Mouse (Mus musculus) urinary bladder, adult 18-20 months (tissue): ENCODE data around the gene Ccdc163.

Experiments
- DNase-seq, 2 experiments: peaks; one replicate each; pipeline ENCODE4 v3.0.0; 2022; ENCODE audit warnings: low spot score in 2 of 2, mixed read lengths in 2 of 2

The Ccdc163 gene

DNA sequence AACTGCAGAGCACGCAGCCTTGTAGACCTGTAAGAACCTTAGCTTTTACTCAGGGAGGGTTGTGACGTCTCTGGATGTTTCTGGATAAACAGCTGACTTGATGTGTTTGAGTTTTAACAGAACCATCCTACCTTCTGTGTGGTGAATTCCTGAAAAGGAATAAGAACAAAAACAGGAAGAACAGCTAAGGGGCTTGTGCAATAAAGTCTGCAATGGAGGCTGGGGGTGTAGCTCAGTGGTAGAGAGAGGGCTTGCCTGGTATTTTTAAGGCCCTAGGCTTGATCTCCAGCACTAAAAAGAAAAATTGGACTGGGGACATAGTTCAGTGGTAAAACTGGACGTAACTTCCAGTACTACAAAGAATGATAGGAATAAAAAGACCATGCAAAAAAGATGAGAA is 68.8 kb downstream of the Ccdc163 start:
- no peak for DNase-seq

DNA sequence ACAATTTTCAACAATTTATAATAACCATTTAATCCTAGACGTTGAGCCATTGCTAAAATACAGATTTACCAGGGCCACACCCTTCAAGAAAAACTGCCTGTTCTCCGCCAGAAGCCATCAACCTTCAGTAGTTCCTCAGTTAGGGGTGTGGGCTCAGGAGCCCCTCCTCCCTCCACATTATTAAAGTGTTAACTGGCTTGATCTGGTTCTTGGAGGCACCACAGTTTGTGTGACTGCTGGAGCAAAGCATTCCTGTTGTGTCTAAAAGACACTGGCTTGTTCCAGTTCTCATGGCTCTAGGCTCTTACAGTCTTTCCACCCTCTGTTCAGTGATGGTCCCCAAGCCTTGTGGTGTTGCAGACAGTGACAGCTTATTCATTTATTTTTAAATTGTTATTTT is 72.2 kb downstream of the Ccdc163 start:
- DNase-seq, result no peak

DNA sequence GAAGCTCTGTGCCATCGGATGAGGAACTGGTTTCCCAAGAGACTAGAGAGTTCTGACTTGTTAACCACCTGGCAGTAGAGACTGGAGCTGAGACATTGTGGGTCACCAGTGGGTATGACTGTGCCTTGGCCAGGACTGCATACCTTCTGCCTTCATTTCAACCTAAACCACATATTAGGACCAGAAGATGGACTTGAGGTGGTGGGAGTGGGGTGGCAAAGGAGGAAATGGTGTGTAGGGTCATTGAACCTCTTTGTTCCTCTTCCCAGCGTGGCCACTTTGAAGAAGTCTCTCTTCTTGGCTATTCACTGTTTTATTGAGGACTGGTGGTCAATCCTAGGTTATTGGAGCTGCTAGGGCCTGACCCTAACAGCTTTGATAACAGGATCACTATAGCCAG is 73.1 kb downstream of the Ccdc163 start:
- DNase-seq, result no peak

DNA sequence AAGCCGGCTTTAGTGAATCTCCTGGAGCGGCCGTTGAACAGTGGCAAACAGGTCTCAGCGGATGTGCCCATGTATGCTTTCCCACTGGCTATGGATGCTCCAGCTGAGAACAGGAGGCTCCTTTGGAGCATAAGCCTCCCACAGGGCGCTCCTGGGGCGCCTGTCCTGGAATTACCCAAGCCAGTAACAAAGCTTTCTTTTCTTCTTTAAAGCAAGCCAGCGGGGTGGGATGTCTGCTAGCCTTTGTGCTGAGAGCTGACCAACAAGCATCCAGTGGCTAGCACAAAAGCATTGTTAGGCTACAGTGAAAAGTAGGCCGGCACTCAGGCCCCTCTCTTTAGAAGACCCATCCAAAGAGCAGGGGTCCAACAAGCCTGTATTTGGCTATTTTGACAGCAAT is 73.9 kb downstream of the Ccdc163 start:
- no peak for DNase-seq

DNA sequence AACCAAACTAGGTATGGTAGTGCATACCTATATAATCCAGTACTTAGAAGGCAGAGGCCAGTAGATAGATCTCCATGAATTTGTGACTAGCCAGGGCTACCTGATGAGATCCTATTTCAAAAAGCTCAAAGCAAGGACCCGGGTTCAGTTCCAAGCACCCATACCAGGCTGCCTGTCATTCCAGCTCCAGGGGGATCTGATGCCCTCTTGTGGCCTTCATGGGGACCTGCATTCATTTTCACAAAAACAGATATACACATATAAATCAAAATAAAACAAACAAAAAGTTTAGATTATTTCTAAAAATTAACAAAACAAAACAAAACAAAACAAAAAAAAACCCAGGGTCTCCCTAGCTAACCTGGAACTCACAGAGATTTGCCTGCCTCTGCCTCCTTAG is 78.3 kb downstream of the Ccdc163 start:
- DNase-seq, result no peak

DNA sequence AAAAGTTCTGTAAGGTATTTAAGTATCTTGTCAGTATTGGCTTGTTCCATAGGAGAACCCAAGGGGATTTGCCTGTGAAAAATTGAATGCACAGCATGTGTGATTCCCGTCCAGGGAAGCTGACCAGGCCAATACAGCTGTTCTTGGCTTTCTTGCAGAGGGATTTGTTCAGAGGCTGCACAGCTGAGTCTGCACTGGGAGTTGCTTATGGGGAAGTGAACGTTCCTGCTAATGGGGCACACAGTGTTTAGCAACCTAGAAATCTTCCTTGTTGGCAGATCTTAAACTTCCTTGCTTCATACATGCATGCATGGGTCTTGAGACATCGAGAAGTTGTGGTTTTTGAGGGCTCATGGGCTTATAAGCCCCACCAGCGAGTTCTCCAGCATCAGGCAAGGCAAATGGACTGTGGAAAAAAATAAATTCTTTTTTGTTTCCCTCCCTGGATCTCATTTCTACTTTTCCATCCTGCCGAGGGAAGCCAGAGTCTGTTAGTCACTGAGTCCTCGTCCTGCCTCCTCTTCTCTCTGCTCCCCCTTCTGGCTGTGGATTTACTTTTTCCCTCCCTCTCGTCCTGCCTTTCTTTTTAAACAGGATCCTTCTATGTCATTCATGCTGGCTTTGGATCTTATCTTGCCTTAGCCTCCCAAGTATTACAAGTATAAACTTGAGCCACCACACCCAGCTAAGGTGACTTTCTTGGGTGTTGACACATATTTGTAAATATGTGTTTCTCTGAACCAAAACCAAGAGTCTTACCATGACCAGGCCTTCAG is 79.9 kb downstream of the Ccdc163 start:
- no peak for DNase-seq

DNA sequence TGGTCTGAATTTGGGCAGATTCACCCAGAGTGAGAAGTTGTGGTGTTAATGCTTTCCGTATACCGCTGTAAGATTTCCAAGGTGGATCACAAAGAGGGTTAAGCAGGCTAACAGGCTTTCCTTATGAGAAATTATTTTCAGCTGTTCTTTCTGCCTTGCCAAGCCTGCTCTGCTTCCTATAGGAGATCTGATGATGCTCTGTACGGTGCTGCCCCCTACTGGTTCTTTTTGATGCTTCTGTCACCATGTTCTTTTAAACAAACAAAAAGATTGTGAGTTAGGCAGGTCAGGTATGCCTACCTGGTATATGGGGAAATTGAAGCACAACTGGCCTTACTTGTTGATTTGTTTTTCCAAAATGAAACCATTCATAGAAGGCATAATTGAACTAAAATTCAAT is 80.6 kb downstream of the Ccdc163 start:
- peak; percentile 47 to 75 for DNase-seq

DNA sequence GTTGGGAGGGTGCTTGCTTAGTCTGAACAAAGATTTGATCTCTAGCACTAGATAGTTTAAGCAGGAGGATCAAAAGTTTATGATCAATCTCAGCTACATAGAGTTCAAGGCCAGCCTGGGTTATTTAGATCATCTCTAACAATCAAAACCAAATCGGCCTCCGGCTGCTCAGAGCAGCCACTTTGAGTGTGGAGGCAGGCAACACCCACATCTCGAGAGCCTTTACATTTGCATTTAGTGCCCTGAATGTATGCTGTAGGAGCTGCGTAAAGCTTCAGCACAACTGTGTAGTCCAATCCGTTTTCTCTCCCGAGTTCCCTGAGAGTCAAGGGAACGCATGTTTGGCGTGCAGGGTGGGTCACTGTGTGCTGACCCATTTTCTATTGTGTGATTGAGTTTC is 84.1 kb downstream of the Ccdc163 start:
- no peak for DNase-seq

DNA sequence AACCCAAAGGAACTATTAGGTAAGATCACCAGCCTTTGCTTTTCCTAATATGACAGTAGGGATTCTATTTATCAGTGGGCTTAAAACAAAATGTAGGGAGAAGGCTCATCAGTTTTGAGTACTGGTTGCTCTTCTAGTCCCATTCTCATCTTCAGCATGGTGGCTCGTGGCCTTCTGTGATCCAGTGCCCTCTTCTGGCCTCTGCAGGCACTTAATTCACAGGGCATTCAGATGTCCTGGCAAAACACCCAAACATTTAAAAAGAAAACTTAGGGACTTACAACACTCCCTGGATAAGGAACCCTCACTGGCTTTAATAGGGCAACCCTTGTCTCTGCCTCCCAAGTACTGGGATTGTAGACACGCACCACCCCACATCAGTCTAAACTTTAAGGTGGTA is 86.0 kb downstream of the Ccdc163 start:
- no peak for DNase-seq

DNA sequence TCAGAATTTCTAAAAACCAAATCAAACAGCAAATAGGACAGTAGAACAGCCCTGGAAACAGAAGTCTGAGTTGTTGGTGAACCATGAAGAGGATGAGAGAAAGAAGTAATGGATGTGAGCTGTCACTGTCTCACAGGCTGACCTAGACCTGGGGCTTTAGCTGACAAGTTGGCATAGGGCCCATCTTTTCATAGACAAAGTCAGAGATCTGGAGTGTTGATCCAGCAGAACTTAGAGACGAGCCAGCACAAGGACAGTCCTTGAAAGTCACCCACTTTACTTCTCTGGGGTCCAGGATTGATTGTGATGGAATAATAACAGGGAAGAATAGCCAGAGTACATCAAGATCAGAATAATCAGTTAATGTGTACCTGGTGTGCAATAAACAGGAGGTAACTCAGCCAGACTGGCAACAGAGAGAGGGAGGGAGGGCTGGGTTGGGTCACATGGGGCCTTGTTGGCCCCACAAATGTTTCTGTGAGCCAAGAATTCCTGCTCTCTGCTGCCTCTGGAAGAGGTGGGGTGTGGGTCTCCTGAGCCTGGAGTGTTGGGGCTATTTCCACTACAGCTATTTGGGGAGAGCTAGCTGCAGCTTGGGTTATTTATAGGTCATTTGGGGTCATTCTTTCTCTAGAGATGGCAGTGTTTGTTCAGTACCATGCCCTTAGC is 88.3 kb downstream of the Ccdc163 start:
- DNase-seq, result no peak

DNA sequence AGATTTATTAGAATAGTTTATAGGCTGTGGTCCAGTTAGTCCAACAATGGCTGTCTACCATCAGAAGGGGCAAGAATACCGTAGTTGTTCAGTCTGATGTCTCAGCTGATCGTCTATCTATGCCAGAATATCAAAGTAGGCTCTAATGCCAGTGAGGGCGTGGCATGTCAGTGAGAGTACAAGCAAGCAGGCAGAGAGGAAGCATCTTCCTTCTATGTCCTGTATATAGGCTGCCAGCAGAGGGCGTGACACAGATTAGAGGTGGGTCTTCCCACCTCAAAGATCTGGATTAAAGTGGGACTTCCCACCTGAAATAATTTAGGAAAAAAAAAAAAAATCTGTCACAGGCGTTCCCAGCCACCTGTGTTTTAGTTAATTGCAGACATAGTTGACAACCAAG is 91.6 kb downstream of the Ccdc163 start:
- DNase-seq, result no peak
